Mouse (Mus musculus): ENCODE measurements at regions not wholly inside any gene's neighbourhood (a gene's known extent, or its start where the extent isn't known, plus 50 kb on each side); places are given as distances from the start of the nearest gene placed in this dataset.

GRCm38 (mm10) chr4:87698750-87699149, 334.4 kb downstream of the Mllt3 start:
- Histone ChIP-seq H3K9ac (no peak overlapping the region), H3K27me3 (no peaks in the 10 kb centered on the region), H3K36me3 (no peaks in the 10 kb centered on the region), H3K4me1 (peaks cover 18% of the 10 kb centered on the region), H3K27ac (no peak overlapping the region), H3K4me3 (no peak overlapping the region), H3K4me2 (replicated peaks) (no peak overlapping the region), H3K9me3 (no peaks in the 10 kb centered on the region)
- 33% methylated on average over 3 of the region's 3 CpGs for WGBS
- ATAC-seq (ENCODE audit: low FRiP score, low read depth) = no peak

- 77% methylated on average over 4 of the region's 4 CpGs for WGBS
- Histone ChIP-seq H3K36me3 (no peaks in the 10 kb centered on the region), H3K4me1 (peaks cover 10% of the 10 kb centered on the region), H3K27me3 (no peaks in the 10 kb centered on the region), H3K4me2 (replicated peaks) (no peak overlapping the region), H3K27ac (no peak overlapping the region), H3K4me3 (no peak overlapping the region), H3K9ac (no peak overlapping the region), H3K9me3 (no peaks in the 10 kb centered on the region)
- ATAC-seq (ENCODE audit: low FRiP score, low read depth) = no peak
These were observed 336.2 kb downstream of the Mllt3 start for GRCm38 (mm10) chr4:87696921-87697320.

- WGBS = 95% methylated on average over 5 of the region's 5 CpGs
These were observed 337.4 kb downstream of the Mllt3 start for GRCm38 (mm10) chr4:87695811-87696210.

GRCm38 (mm10) chr4:87692741-87693140, 340.4 kb downstream of the Mllt3 start:
- H3K4me1 ChIP-seq = no peaks in the 10 kb centered on the region
- ATAC-seq (ENCODE audit: low FRiP score, low read depth) = no peak
- no peak overlapping the region for H3K27ac ChIP-seq
- no peaks in the 10 kb centered on the region for H3K36me3 ChIP-seq
- peaks cover 3% of the 10 kb centered on the region; the same call in 1 of the 2 replicates for H3K9me3 ChIP-seq
- no peak overlapping the region for H3K9ac ChIP-seq
- no peaks in the 10 kb centered on the region for H3K27me3 ChIP-seq
- no peak overlapping the region for H3K4me2 ChIP-seq (replicated peaks)
- WGBS = 94% methylated on average over 2 of the region's 2 CpGs
- H3K4me3 ChIP-seq = no peak overlapping the region

More at GRCm38 (mm10) chr4:87695811-87696210, 337.4 kb downstream of the Mllt3 start:
- H3K9ac ChIP-seq = no peak overlapping the region
- peaks cover 10% of the 10 kb centered on the region for H3K4me1 ChIP-seq
- no peaks in the 10 kb centered on the region for H3K27me3 ChIP-seq
- no peak overlapping the region for H3K27ac ChIP-seq
- no peak overlapping the region for H3K4me3 ChIP-seq
- no peak overlapping the region for H3K4me2 ChIP-seq (replicated peaks)
- H3K36me3 ChIP-seq = no peaks in the 10 kb centered on the region
- no peak for ATAC-seq (ENCODE audit: low FRiP score, low read depth)
- H3K9me3 ChIP-seq = no peaks in the 10 kb centered on the region

DNA sequence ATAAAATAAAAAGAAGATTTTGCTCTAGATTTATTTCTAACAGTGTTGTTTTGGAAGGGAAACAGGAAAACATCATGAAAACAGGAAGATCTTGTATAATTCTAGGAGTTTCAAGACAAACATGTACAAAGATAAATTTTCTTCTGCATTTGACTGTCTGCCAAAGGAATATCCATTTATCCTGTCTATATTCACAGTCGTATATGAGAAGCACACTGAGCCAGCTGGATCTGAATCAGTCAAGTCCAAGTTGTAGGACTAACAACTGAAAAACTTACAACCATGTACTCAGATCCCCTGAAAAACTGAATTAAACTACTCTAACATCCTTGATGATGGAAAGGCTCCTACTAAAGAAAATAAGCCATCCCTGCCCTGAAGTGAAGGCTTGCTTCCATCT, 348.2 kb downstream of the Mllt3 start:
- Histone ChIP-seq H3K4me2 (replicated peaks) (no peak overlapping the region), H3K27ac (no peak overlapping the region), H3K27me3 (no peaks in the 10 kb centered on the region), H3K4me1 (no peaks in the 10 kb centered on the region), H3K4me3 (no peak overlapping the region), H3K36me3 (no peaks in the 10 kb centered on the region), H3K9me3 (peaks cover 5% of the 10 kb centered on the region; the same call in 1 of the 2 replicates), H3K9ac (no peak overlapping the region)
- WGBS = 86% methylated on average over 1 of the region's 1 CpGs
- ATAC-seq (ENCODE audit: low FRiP score, low read depth) = no peak

DNA sequence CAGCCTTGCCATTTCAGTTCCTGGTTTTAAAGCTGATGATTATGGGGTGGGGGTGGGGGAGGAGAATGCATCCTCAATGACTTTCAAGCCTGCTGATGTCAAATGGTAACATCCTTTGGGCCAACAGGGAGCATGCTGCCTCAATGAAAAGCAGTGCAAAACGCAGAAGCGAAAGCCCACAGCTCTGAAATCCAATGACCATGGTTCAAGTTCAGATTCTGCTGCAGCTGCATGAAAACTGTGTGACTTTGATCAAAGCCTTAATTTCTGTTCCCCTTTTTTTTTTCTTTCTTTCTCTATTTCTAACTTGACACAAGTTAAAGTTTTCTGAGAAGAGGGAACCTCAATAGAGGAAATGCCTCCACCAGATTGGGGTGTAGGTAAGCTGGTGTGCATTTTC, 350.4 kb downstream of the Mllt3 start:
- no peak overlapping the region for H3K27ac ChIP-seq
- H3K36me3 ChIP-seq = no peaks in the 10 kb centered on the region
- no peak overlapping the region for H3K4me2 ChIP-seq (replicated peaks)
- H3K4me3 ChIP-seq = no peak overlapping the region
- H3K9me3 ChIP-seq = 0 out of 2 replicates have a peak, but pooled peaks cover 3% of the 10 kb centered on the region
- H3K9ac ChIP-seq = no peak overlapping the region
- WGBS = 82% methylated on average over 2 of the region's 2 CpGs
- ATAC-seq (ENCODE audit: low FRiP score, low read depth) = no peak
- H3K4me1 ChIP-seq = no peaks in the 10 kb centered on the region
- no peaks in the 10 kb centered on the region for H3K27me3 ChIP-seq

DNA sequence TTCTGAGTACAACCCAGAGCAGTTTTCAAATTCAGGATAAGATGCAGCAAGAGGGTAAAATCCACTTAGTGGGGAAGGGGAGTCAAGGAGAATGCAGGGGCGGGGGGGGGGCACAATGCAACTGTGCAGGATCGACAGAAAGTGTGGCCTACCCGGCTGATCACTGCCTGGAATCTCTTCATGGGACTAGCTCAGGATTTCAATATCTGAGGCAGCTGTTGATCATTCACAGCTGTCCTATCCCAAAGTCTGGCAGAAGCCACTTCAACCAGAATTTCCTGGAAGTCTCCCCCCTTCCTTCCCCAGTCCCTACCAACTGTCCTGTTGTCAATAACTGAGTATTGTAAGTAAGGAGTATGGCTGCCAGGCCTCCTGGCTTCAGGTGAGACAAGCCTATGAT, 362.1 kb downstream of the Mllt3 start:
- H3K27me3 ChIP-seq = peaks cover 4% of the 10 kb centered on the region; the same call in 1 of the 2 replicates
- no peak overlapping the region for H3K27ac ChIP-seq
- no peaks in the 10 kb centered on the region for H3K9me3 ChIP-seq
- ATAC-seq (ENCODE audit: low FRiP score, low read depth) = no peak
- H3K4me1 ChIP-seq = peaks cover 10% of the 10 kb centered on the region; the same call in 1 of the 2 replicates
- 65% methylated on average over 3 of the region's 3 CpGs for WGBS
- H3K36me3 ChIP-seq = no peaks in the 10 kb centered on the region
- no peak overlapping the region for H3K9ac ChIP-seq
- no peak overlapping the region for H3K4me2 ChIP-seq (replicated peaks)
- no peak overlapping the region for H3K4me3 ChIP-seq

DNA sequence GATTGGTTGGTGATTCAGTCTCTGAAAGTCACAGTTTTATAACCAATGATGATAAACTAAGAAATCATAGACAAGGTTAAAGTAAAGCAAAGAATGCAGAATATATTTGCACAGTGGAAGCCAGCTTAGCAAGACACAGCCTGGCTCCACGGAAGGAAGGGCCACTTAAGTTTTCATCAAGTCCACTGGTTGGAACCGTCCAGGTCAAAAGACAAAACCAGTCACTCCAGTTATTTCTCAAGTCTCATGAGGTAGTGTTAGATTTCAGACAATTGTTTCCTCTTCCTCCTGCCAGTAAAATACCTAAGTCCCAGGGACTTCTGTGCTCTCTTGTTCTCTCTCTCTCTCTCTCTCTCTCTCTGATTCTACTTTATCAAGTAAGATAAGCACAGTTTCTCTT, 363.0 kb downstream of the Mllt3 start:
- 69% methylated on average over 2 of the region's 2 CpGs for WGBS
- no peaks in the 10 kb centered on the region for H3K36me3 ChIP-seq
- ATAC-seq (ENCODE audit: low FRiP score, low read depth) = no peak
- no peak overlapping the region for H3K4me3 ChIP-seq
- H3K4me1 ChIP-seq = peaks cover 18% of the 10 kb centered on the region
- H3K27me3 ChIP-seq = peaks cover 4% of the 10 kb centered on the region; the same call in 1 of the 2 replicates
- no peak overlapping the region for H3K9ac ChIP-seq
- H3K4me2 ChIP-seq (replicated peaks) = no peak overlapping the region
- no peak overlapping the region for H3K27ac ChIP-seq
- H3K9me3 ChIP-seq = no peaks in the 10 kb centered on the region

- Histone ChIP-seq H3K9ac (no peak overlapping the region), H3K4me2 (replicated peaks) (no peak overlapping the region), H3K9me3 (no peaks in the 10 kb centered on the region), H3K4me3 (no peak overlapping the region), H3K36me3 (no peaks in the 10 kb centered on the region), H3K4me1 (peaks cover 22% of the 10 kb centered on the region), H3K27ac (no peak overlapping the region), H3K27me3 (peaks cover 4% of the 10 kb centered on the region; the same call in 1 of the 2 replicates)
- no peak for ATAC-seq (ENCODE audit: low FRiP score, low read depth)
- WGBS = 68% methylated on average over 1 of the region's 1 CpGs
These were observed 363.7 kb downstream of the Mllt3 start for GRCm38 (mm10) chr4:87669480-87669879.

DNA sequence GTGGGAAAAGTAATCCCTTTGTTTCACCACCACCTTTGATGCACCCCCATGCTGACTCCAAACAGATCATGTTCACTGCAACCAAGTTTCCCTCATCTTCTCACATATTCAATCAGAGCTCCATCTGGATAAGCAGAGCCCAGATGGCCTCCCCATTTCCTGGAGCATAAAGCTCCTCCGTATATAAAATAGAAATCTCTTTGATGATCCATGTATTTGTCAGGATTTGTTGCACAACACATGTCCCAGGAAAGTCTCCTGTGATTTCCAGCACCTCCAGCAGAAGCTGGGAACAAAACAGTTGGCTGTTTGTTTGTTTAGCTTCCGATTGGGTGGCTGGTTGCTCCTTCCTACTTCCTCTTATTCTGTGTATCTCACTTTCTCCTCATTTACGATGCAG, 364.9 kb downstream of the Mllt3 start:
- Histone ChIP-seq H3K9ac (no peak overlapping the region), H3K27me3 (peaks cover 4% of the 10 kb centered on the region; the same call in 1 of the 2 replicates), H3K4me1 (peaks cover 25% of the 10 kb centered on the region), H3K4me3 (no peak overlapping the region), H3K9me3 (no peaks in the 10 kb centered on the region), H3K4me2 (replicated peaks) (no peak overlapping the region), H3K36me3 (no peaks in the 10 kb centered on the region), H3K27ac (no peak overlapping the region)
- WGBS = 23% methylated on average over 3 of the region's 3 CpGs
- no peak for ATAC-seq (ENCODE audit: low FRiP score, low read depth)

DNA sequence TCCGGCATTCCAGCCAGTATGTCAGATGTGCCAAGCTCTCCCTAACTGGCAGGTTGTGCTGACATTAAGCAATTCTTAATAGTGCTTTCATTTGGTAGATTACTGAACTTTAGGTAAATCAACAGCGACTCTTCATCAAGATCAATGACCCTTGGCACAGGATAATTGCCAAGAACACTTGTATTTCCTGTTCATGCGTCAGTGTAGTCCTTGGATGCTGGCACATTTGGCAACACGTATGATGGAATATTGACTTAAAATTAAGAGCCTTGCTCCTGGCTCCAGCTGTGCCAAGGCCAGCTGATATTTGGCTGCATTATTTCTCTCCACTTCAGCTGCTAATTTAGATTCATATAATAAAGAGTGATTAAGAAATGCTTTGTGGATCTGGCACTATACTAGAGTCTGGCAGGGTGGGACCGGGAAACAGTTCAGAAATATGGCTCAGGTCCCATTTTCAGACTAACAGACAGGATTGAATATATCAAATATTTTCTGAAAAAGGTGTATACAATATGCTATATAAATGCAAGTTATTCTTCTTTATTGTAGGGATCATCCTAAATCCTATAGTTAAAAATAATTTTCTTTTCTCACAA, 365.5 kb downstream of the Mllt3 start:
- H3K4me1 ChIP-seq = peaks cover 25% of the 10 kb centered on the region
- no peak overlapping the region for H3K27ac ChIP-seq
- no peaks in the 10 kb centered on the region for H3K9me3 ChIP-seq
- no peak for ATAC-seq (ENCODE audit: low FRiP score, low read depth)
- no peak overlapping the region for H3K4me2 ChIP-seq (replicated peaks)
- H3K27me3 ChIP-seq = peaks cover 4% of the 10 kb centered on the region; the same call in 1 of the 2 replicates
- no peaks in the 10 kb centered on the region for H3K36me3 ChIP-seq
- H3K4me3 ChIP-seq = no peak overlapping the region
- H3K9ac ChIP-seq = no peak overlapping the region
- WGBS = 76% methylated on average over 5 of the region's 5 CpGs

DNA sequence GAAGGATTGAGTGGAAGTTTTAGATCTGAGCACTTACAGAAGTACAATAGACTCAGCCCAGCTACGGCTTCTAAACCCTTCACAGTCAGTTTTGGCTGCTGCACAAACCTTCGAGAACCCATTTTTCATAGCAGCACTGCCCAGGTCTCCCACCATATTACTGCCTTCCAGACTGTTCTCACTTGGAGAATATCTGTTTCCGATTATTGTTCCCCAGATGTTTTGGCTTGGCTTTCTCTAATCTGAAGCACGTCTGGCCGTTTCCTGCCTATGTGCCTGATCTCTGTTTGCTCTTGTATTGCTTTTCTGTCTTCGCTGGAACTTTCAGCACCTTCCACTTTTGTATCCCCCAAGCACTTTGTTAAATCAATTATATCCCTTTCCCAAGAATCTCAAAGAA, 368.0 kb downstream of the Mllt3 start:
- WGBS = 18% methylated on average over 6 of the region's 6 CpGs
- H3K4me3 ChIP-seq = no peak overlapping the region
- H3K9ac ChIP-seq = no peak overlapping the region
- H3K9me3 ChIP-seq = no peaks in the 10 kb centered on the region
- peak overlapping the region; percentile 34; the same call in 1 of the 2 replicates for H3K27ac ChIP-seq
- H3K36me3 ChIP-seq = no peaks in the 10 kb centered on the region
- ATAC-seq (ENCODE audit: low FRiP score, low read depth) = peak; percentile 76
- peaks cover 15% of the 10 kb centered on the region for H3K4me1 ChIP-seq
- H3K27me3 ChIP-seq = peaks cover 4% of the 10 kb centered on the region; the same call in 1 of the 2 replicates
- no peak overlapping the region for H3K4me2 ChIP-seq (replicated peaks)

DNA sequence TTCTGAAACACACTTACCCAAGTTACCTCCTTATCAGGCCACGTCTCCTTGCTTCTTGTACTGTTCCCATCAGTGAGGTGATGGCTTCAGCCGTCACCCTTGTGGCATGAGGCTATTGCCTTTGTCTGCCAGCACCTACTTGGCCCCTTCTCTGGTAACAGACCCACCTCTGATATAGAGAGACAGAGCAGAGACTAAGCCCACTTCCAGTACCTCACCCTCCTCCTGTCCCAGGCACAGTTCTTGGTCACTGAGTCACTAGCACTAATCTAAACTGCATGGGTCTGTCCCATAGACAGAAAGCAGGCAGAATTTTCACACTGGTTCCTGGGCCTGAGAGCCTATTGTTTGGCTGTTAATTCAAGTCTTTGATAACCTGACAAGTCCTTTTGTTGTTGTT, 370.3 kb downstream of the Mllt3 start:
- H3K36me3 ChIP-seq = no peaks in the 10 kb centered on the region
- H3K4me1 ChIP-seq = peaks cover 27% of the 10 kb centered on the region
- H3K9ac ChIP-seq = no peak overlapping the region
- no peak for ATAC-seq (ENCODE audit: low FRiP score, low read depth)
- no peak overlapping the region for H3K4me2 ChIP-seq (replicated peaks)
- H3K9me3 ChIP-seq = no peaks in the 10 kb centered on the region
- WGBS = 83% methylated on average over 2 of the region's 2 CpGs
- H3K27ac ChIP-seq = no peak overlapping the region
- H3K4me3 ChIP-seq = no peak overlapping the region
- H3K27me3 ChIP-seq = peaks cover 4% of the 10 kb centered on the region; the same call in 1 of the 2 replicates
